Mouse (Mus musculus) liver, embryonic 11.5 days (tissue): ENCODE measurements around the gene Fam222b. TPM values are rescaled to one million over a fixed set of nuclear protein-coding genes. Genes with fewer than 3 reads are reported as not detected.
A peak's percentile ranks its signal among the peaks of the same experiment; 100 is the strongest.

Experiments
- ATAC-seq: fragments of 200-750 bp; cut with Nextera tagmentation; replicated peaks from 2 replicates; pipeline ENCODE4 v1.8.0; 2017; ENCODE audit warnings: moderate number of reproducible peaks, mild to moderate bottlenecking, moderate TSS enrichment, moderate library complexity; ENCODE audit not compliant: low FRiP score
- DNase-seq: peaks from one replicate; pipeline ENCODE4 v3.0.0-alpha.2; 2017; ENCODE audit warnings: low spot score
- H3K27ac ChIP-seq: fragments of 300-500 bp; sonication (generic); 2 replicates; pipeline ENCODE4 v1.5.1; 2014; ENCODE audit warnings: mild to moderate bottlenecking, low read depth, low read length, control low read depth
- H3K27me3 ChIP-seq: fragments of 300-500 bp; sonication (generic); replicated peaks from 2 replicates; pipeline ENCODE4 v1.6.1; 2014; ENCODE audit warnings: low read length, mixed read lengths; ENCODE audit not compliant: control insufficient read depth, insufficient read depth
- H3K36me3 ChIP-seq: fragments of 300-500 bp; sonication (generic); 2 replicates; pipeline ENCODE4 v1.6.1; 2014; ENCODE audit warnings: mild to moderate bottlenecking, low read length, moderate library complexity, mixed read lengths; ENCODE audit not compliant: control insufficient read depth, insufficient read depth
- H3K4me1 ChIP-seq: fragments of 300-500 bp; sonication (generic); replicated peaks from 2 replicates; pipeline ENCODE4 v1.6.1; 2014; ENCODE audit warnings: low read length, mixed read lengths; ENCODE audit not compliant: control insufficient read depth, insufficient read depth
- H3K4me2 ChIP-seq: fragments of 300-500 bp; sonication (generic); 2 replicates; pipeline ENCODE4 v1.6.1; 2014; ENCODE audit warnings: mild to moderate bottlenecking, control low read depth, moderate library complexity
- H3K4me3 ChIP-seq: fragments of 300-500 bp; sonication (generic); 2 replicates; pipeline ENCODE4 v1.5.1; 2014; ENCODE audit warnings: low read depth, low read length, control low read depth
- H3K9ac ChIP-seq: fragments of 300-500 bp; sonication (generic); 2 replicates; pipeline ENCODE4 v1.6.1; 2014; ENCODE audit warnings: low read depth, low read length, control low read depth
- H3K9me3 ChIP-seq: fragments of 300-500 bp; sonication (generic); 2 replicates; pipeline ENCODE4 v1.6.1; 2016; ENCODE audit warnings: low read length, inconsistent platforms, mixed read lengths; ENCODE audit not compliant: control insufficient read depth
- WGBS: fragments of 180-500 bp; shearing (Covaris S2); extraction: QIAGEN DNeasy Blood & Tissue Kit; methylation state at CpG from one replicate; pipeline ENCODE4 v1.1.7; 2014; 5-methylcytosine and 5-hydroxymethylcytosine counted together
- polyA plus RNA-seq: library from polyadenylated mRNA; unstranded; fragments of >200 nt; fragmentation: Nextera tagmentation; extraction: Ambion mirVana; gene quantifications from 2 replicates; pipeline ENCODE4 v1.2.1, GENCODE M21; 2014

Gene Fam222b
- polyA plus RNA-seq, 1 experiment from 2014 or later = 17.3 TPM

GRCm38 (mm10) chr11:78160675-78161074 lies 66.2 kb downstream of the Fam222b start:
- Histone ChIP-seq H3K4me2 (no peak overlapping the region), H3K4me3 (no peak overlapping the region), H3K4me1 (peaks cover 25% of the 10 kb centered on the region), H3K27ac (0 out of 2 replicates have a peak overlapping the region, but pooled peaks have one; percentile 28), H3K9ac (no peak overlapping the region), H3K9me3 (no peaks in the 10 kb centered on the region), H3K36me3 (peaks cover 46% of the 10 kb centered on the region), H3K27me3 (no peaks in the 10 kb centered on the region)
- 91% methylated on average over 3 of the region's 3 CpGs for WGBS
- DNase-seq (no peak), ATAC-seq (no peak)

GRCm38 (mm10) chr11:78161169-78161568 lies 66.7 kb downstream of the Fam222b start:
- Histone ChIP-seq H3K27me3 (no peaks in the 10 kb centered on the region), H3K4me1 (peaks cover 30% of the 10 kb centered on the region), H3K4me3 (no peak overlapping the region), H3K4me2 (no peak overlapping the region), H3K27ac (0 out of 2 replicates have a peak overlapping the region, but pooled peaks have one; percentile 28), H3K36me3 (peaks cover 43% of the 10 kb centered on the region), H3K9me3 (no peaks in the 10 kb centered on the region), H3K9ac (no peak overlapping the region)
- ATAC-seq (no peak), DNase-seq (no peak)
- 90% methylated on average over 14 of the region's 14 CpGs for WGBS

GRCm38 (mm10) chr11:78161968-78162367 lies 67.5 kb downstream of the Fam222b start:
- Histone ChIP-seq H3K27ac (no peak overlapping the region), H3K9ac (peak overlapping the region; percentile 31; the same call in 1 of the 2 replicates), H3K4me1 (peaks cover 38% of the 10 kb centered on the region), H3K27me3 (no peaks in the 10 kb centered on the region), H3K9me3 (no peaks in the 10 kb centered on the region), H3K4me2 (peak overlapping the region; percentile 97), H3K36me3 (peaks cover 40% of the 10 kb centered on the region), H3K4me3 (peak overlapping the region; percentile 5; the same call in 1 of the 2 replicates)
- no peak for DNase-seq
- no peak for ATAC-seq
- 65% methylated on average over 4 of the region's 4 CpGs for WGBS

- H3K4me3 ChIP-seq = peak overlapping the region; percentile 98
- peaks cover 39% of the 10 kb centered on the region for H3K36me3 ChIP-seq
- peak overlapping the region; percentile 92; the same call in 1 of the 2 replicates for H3K27ac ChIP-seq
- no peaks in the 10 kb centered on the region for H3K9me3 ChIP-seq
- H3K4me2 ChIP-seq = peak overlapping the region; percentile 97
- no peaks in the 10 kb centered on the region for H3K27me3 ChIP-seq
- H3K4me1 ChIP-seq = peaks cover 39% of the 10 kb centered on the region
- WGBS = 82% methylated on average over 6 of the region's 6 CpGs
- peak overlapping the region; percentile 99 for H3K9ac ChIP-seq
- ATAC-seq (no peak), DNase-seq (no peak)
Observed at GRCm38 (mm10) chr11:78162504-78162903, 68.0 kb downstream of the Fam222b start.

- 90% methylated on average over 2 of the region's 2 CpGs for WGBS
Observed at GRCm38 (mm10) chr11:78163045-78163444, 68.6 kb downstream of the Fam222b start.

GRCm38 (mm10) chr11:78163681-78164603 lies 69.5 kb downstream of the Fam222b start:
- peak overlapping the region; percentile 92 for H3K27ac ChIP-seq
- peak overlapping the region; percentile 97 for H3K4me2 ChIP-seq
- peak overlapping the region; percentile 99 for H3K9ac ChIP-seq
- peaks cover 26% of the 10 kb centered on the region for H3K36me3 ChIP-seq
- no peaks in the 10 kb centered on the region for H3K9me3 ChIP-seq
- no peaks in the 10 kb centered on the region for H3K27me3 ChIP-seq
- peaks cover 49% of the 10 kb centered on the region for H3K4me1 ChIP-seq
- H3K4me3 ChIP-seq = peak overlapping the region; percentile 98
- WGBS = under 1% methylated on average over 22 of the region's 22 CpGs
- DNase-seq = peak; percentile 75
- no peak for ATAC-seq

More at GRCm38 (mm10) chr11:78163045-78163444, 68.6 kb downstream of the Fam222b start:
- Histone ChIP-seq H3K9ac (peak overlapping the region; percentile 99), H3K27me3 (no peaks in the 10 kb centered on the region), H3K4me2 (peak overlapping the region; percentile 97), H3K4me1 (peaks cover 42% of the 10 kb centered on the region), H3K4me3 (peak overlapping the region; percentile 98), H3K36me3 (peaks cover 33% of the 10 kb centered on the region), H3K9me3 (no peaks in the 10 kb centered on the region), H3K27ac (peak overlapping the region; percentile 92)
- ATAC-seq (no peak), DNase-seq (no peak)

GRCm38 (mm10) chr11:78164604-78164923 lies 70.1 kb downstream of the Fam222b start:
- Histone ChIP-seq H3K27me3 (no peaks in the 10 kb centered on the region), H3K4me2 (peak overlapping the region; percentile 97), H3K9me3 (no peaks in the 10 kb centered on the region), H3K4me3 (peak overlapping the region; percentile 98), H3K27ac (peak overlapping the region; percentile 92), H3K9ac (peak overlapping the region; percentile 99), H3K36me3 (peaks cover 26% of the 10 kb centered on the region), H3K4me1 (peaks cover 52% of the 10 kb centered on the region)
- WGBS = under 1% methylated on average over 14 of the region's 14 CpGs
- ATAC-seq (no peak), DNase-seq (no peak)

- H3K9ac ChIP-seq = peak within 1 kb of the TSS; percentile 99
- H3K27me3 ChIP-seq = no peaks in the 10 kb centered on the region
- H3K4me1 ChIP-seq = peaks cover 57% of the 10 kb centered on the region
- ATAC-seq (peak; percentile 82), DNase-seq (peak; percentile 88)
- H3K4me3 ChIP-seq = peak within 1 kb of the TSS; percentile 98
- H3K27ac ChIP-seq = peak within 1 kb of the TSS; percentile 92
- H3K4me2 ChIP-seq = peak within 1 kb of the TSS; percentile 97
- peaks cover 21% of the 10 kb centered on the region for H3K36me3 ChIP-seq
- WGBS = under 1% methylated on average over 78 of the region's 78 CpGs
- H3K9me3 ChIP-seq = no peaks in the 10 kb centered on the region
Observed at GRCm38 (mm10) chr11:78164924-78165760, 70.7 kb downstream of the Fam222b start, which contains the start of gene Traf4. Traf4 (minus strand) TSS chr11:78165589.
